Comparison of ENCODE assay signal across 25 mouse cellular contexts in the genomic region with DNA sequence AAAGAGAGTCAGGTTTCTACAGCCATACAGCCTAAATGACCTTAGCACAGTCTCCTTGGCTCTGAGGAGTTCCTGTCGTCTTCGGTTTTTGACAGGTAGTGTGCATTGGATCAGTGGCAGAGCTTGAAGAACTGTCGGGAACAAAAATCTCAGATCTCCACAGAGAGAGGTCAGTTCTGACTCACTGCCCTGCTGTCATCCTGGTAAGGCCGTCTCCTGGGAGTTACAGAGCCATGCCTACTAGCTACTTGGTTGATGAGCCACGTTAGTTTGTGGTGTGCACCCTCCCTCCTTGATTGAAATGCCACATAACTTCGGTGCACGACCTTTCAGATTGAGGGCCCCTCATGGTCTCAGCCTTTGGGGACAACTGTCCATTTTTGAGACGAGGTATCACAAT.
"Had no signal": no experiment of that assay in that cellular context is flagged by ENCODE, and none has a peak within 500 bp of the region (broad histone marks: within the 10 kb centered on the region; RNA-seq: fewer than 3 reads in every experiment).

No protein-coding gene starts in this region.

- H3K27me3 ChIP-seq: limb, embryonic 13.5 days; liver, embryonic 12.5 days; liver, embryonic 15.5 days; lung, embryonic 15.5 days; megakaryocyte, embryonic 14.5 days; midbrain, embryonic 13.5 days; neural tube, embryonic 12.5 days; neural tube, embryonic 15.5 days had no signal

- H3K4me3 ChIP-seq: layer of hippocampus, adult 2 months; limb, embryonic 10.5 days; limb, embryonic 13.5 days; liver, embryonic 12.5 days; liver, embryonic 15.5 days; lung, embryonic 15.5 days; megakaryocyte, embryonic 14.5 days; midbrain, embryonic 10.5 days; midbrain, embryonic 13.5 days; neural tube, embryonic 12.5 days; neural tube, embryonic 15.5 days had no signal

- H3K4me1 ChIP-seq: limb, embryonic 10.5 days; limb, embryonic 13.5 days; lung, embryonic 15.5 days; midbrain, embryonic 10.5 days had no signal

- ATAC-seq: liver, embryonic 12.5 days; midbrain, embryonic 13.5 days had no signal

- H3K27ac ChIP-seq: kidney, postnatal 0 days; layer of hippocampus, adult 2 months; limb, embryonic 10.5 days; limb, embryonic 13.5 days; liver, embryonic 12.5 days; liver, embryonic 15.5 days; lung, embryonic 15.5 days; midbrain, embryonic 10.5 days; midbrain, embryonic 13.5 days; neural tube, embryonic 12.5 days; neural tube, embryonic 15.5 days; stomach, postnatal 0 days had no signal

- DNase-seq: kidney, postnatal 25 days; layer of hippocampus, adult 9-11 months; liver; lung, adult 18-20 months; lung, postnatal 10 days; lung, postnatal 36 days; right cerebral cortex, adult 18-20 months; right cerebral cortex, postnatal 14 days; right cerebral cortex, postnatal 4 days; thymus, adult 2 months; thymus, postnatal 14 days; thymus, postnatal 4 days had no signal

- H3K9ac ChIP-seq: limb, embryonic 13.5 days; liver, embryonic 12.5 days; liver, embryonic 15.5 days; lung, embryonic 15.5 days; midbrain, embryonic 13.5 days; neural tube, embryonic 12.5 days; neural tube, embryonic 15.5 days had no signal

- H3K4me2 ChIP-seq: limb, embryonic 13.5 days; liver, embryonic 12.5 days; liver, embryonic 15.5 days; lung, embryonic 15.5 days; midbrain, embryonic 13.5 days; neural tube, embryonic 12.5 days; neural tube, embryonic 15.5 days had no signal

- H3K9me3 ChIP-seq: limb, embryonic 10.5 days; limb, embryonic 13.5 days; liver, embryonic 12.5 days; liver, embryonic 15.5 days; lung, embryonic 15.5 days; megakaryocyte, embryonic 14.5 days; midbrain, embryonic 10.5 days; midbrain, embryonic 13.5 days; neural tube, embryonic 12.5 days; neural tube, embryonic 15.5 days had no signal
